Mouse (Mus musculus): ENCODE measurements around the gene Tmem41a. TPM values are rescaled to one million over a fixed set of nuclear protein-coding genes. Genes with fewer than 3 reads are reported as not detected.
A peak's percentile ranks its signal among the peaks of the same experiment; 100 is the strongest.
"Not testable (repeated sequence)": the region's sequence is repeated elsewhere in the genome, so short reads cannot be mapped to it uniquely, and the experiment has no call there.

Gene Tmem41a
- 10.8 and 14.3 TPM in 2 replicates for polyA plus RNA-seq (2011; ENCODE audit: insufficient read depth, insufficient read length, low read depth, missing spikeins)

- TF ChIP-seq POLR2A (IDR thresholded peaks at IDR 0.05; ENCODE audit: insufficient read depth, low read length), result peak; percentile 79
- no peak for TF ChIP-seq EP300 (IDR thresholded peaks at IDR 0.05; ENCODE audit: insufficient read depth, low read depth, low read length)
- H3K4me3 ChIP-seq (ENCODE audit: low read depth, low read length), result peak within 1 kb of the TSS; percentile 83
- H3K27ac ChIP-seq (ENCODE audit: insufficient read depth, low read length), result no peak within 1 kb of the TSS
- H3K27me3 ChIP-seq (ENCODE audit: control insufficient read depth, insufficient read depth, low read length, poor library complexity, severe bottlenecking), result no peaks in the 10 kb centered on the region
- H3K36me3 ChIP-seq (ENCODE audit: control insufficient read depth, insufficient read depth, low read length, poor library complexity, severe bottlenecking), result no peaks in the 10 kb centered on the region
- H3K4me1 ChIP-seq (ENCODE audit: control insufficient read depth, insufficient read depth, low read length), result no peaks in the 10 kb centered on the region
- no peaks in the 10 kb centered on the region for H3K9me3 ChIP-seq (replicated peaks; ENCODE audit: control insufficient read depth, insufficient read depth, low read length, poor library complexity, severe bottlenecking)
- peak within 1 kb of the TSS; percentile 41 for H3K9ac ChIP-seq (ENCODE audit: low read depth, poor library complexity, severe bottlenecking)
These were observed at the start of gene Tmem41a for GRCm38 (mm10) chr16:21946761-21947715. TSS of gene Tmem41a (minus strand) at chr16:21947552.

GRCm38 (mm10) chr16:21996402-21996801 is 49.0 kb upstream of the Tmem41a start:
- no peak for TF ChIP-seq POLR2A (IDR thresholded peaks at IDR 0.05; ENCODE audit: insufficient read depth, low read length)
- peaks cover 10% of the 10 kb centered on the region for H3K4me1 ChIP-seq (ENCODE audit: control insufficient read depth, insufficient read depth, low read length)
- no peaks in the 10 kb centered on the region for H3K9me3 ChIP-seq (replicated peaks; ENCODE audit: control insufficient read depth, insufficient read depth, low read length, poor library complexity, severe bottlenecking)
- no peaks in the 10 kb centered on the region for H3K27me3 ChIP-seq (ENCODE audit: control insufficient read depth, insufficient read depth, low read length, poor library complexity, severe bottlenecking)
- no peak overlapping the region for H3K9ac ChIP-seq (ENCODE audit: low read depth, poor library complexity, severe bottlenecking)
- no peaks in the 10 kb centered on the region for H3K36me3 ChIP-seq (ENCODE audit: control insufficient read depth, insufficient read depth, low read length, poor library complexity, severe bottlenecking)
- H3K4me3 ChIP-seq (ENCODE audit: low read depth, low read length), result no peak overlapping the region
- peak overlapping the region; percentile 81 for H3K27ac ChIP-seq (ENCODE audit: insufficient read depth, low read length)

- Histone ChIP-seq H3K9me3 (replicated peaks; ENCODE audit: control insufficient read depth, insufficient read depth, low read length, poor library complexity, severe bottlenecking) (no peaks in the 10 kb centered on the region), H3K27ac (ENCODE audit: insufficient read depth, low read length) (peak within 1 kb of the TSS; percentile 81), H3K36me3 (ENCODE audit: control insufficient read depth, insufficient read depth, low read length, poor library complexity, severe bottlenecking) (no peaks in the 10 kb centered on the region), H3K4me1 (ENCODE audit: control insufficient read depth, insufficient read depth, low read length) (peaks cover 10% of the 10 kb centered on the region), H3K9ac (ENCODE audit: low read depth, poor library complexity, severe bottlenecking) (peak within 1 kb of the TSS; percentile 42), H3K27me3 (ENCODE audit: control insufficient read depth, insufficient read depth, low read length, poor library complexity, severe bottlenecking) (no peaks in the 10 kb centered on the region), H3K4me3 (ENCODE audit: low read depth, low read length) (peak within 1 kb of the TSS; percentile 78)
- TF ChIP-seq CTCF (IDR thresholded peaks at IDR 0.05; ENCODE audit: low read depth, low read length) (no peak), POLR2A (IDR thresholded peaks at IDR 0.05; ENCODE audit: insufficient read depth, low read length) (peak; percentile 52), EP300 (IDR thresholded peaks at IDR 0.05; ENCODE audit: insufficient read depth, low read depth, low read length) (peak; percentile 88)
These were observed 48.0 kb upstream of the Tmem41a start, which contains the start of gene Liph for GRCm38 (mm10) chr16:21995304-21995703. TSS of gene Liph (minus strand) at chr16:21995663.

GRCm38 (mm10) chr16:21991774-21992173 is 44.4 kb upstream of the Tmem41a start:
- Histone ChIP-seq H3K27me3 (ENCODE audit: control insufficient read depth, insufficient read depth, low read length, poor library complexity, severe bottlenecking) (no peaks in the 10 kb centered on the region), H3K4me3 (ENCODE audit: low read depth, low read length) (no peak overlapping the region), H3K36me3 (ENCODE audit: control insufficient read depth, insufficient read depth, low read length, poor library complexity, severe bottlenecking) (no peaks in the 10 kb centered on the region), H3K27ac (ENCODE audit: insufficient read depth, low read length) (no peak overlapping the region), H3K4me1 (ENCODE audit: control insufficient read depth, insufficient read depth, low read length) (peaks cover 3% of the 10 kb centered on the region), H3K9ac (ENCODE audit: low read depth, poor library complexity, severe bottlenecking) (no peak overlapping the region), H3K9me3 (replicated peaks; ENCODE audit: control insufficient read depth, insufficient read depth, low read length, poor library complexity, severe bottlenecking) (no peaks in the 10 kb centered on the region)
- no peak for TF ChIP-seq POLR2A (IDR thresholded peaks at IDR 0.05; ENCODE audit: insufficient read depth, low read length)
- no peak for TF ChIP-seq EP300 (IDR thresholded peaks at IDR 0.05; ENCODE audit: insufficient read depth, low read depth, low read length)
- no peak for TF ChIP-seq CTCF (IDR thresholded peaks at IDR 0.05; ENCODE audit: low read depth, low read length)

DNA sequence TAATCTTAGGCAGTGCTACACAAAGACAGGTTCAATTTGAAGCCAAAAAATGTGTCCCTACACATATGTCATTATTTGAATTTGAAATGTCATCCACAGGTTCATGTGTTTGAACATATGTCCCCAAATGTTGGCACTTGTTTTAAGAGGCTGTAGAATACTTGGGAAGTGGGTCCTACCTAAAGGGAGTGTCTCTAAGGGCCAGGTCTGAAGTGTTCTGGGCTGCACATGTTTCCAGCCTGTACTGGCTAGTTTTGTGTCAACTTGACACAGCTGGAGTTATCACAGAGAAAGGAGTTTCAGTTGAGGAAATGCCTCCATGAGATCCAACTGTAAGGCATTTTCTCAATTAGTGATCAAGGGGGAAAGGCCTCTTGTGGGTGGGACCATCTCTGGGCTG is 43.5 kb upstream of the Tmem41a start:
- not testable (repeated sequence) for H3K27me3 ChIP-seq (ENCODE audit: control insufficient read depth, insufficient read depth, low read length, poor library complexity, severe bottlenecking); H3K27ac ChIP-seq (ENCODE audit: insufficient read depth, low read length); H3K4me3 ChIP-seq (ENCODE audit: low read depth, low read length); H3K36me3 ChIP-seq (ENCODE audit: control insufficient read depth, insufficient read depth, low read length, poor library complexity, severe bottlenecking); H3K4me1 ChIP-seq (ENCODE audit: control insufficient read depth, insufficient read depth, low read length); H3K9ac ChIP-seq (ENCODE audit: low read depth, poor library complexity, severe bottlenecking); H3K9me3 ChIP-seq (replicated peaks; ENCODE audit: control insufficient read depth, insufficient read depth, low read length, poor library complexity, severe bottlenecking)

DNA sequence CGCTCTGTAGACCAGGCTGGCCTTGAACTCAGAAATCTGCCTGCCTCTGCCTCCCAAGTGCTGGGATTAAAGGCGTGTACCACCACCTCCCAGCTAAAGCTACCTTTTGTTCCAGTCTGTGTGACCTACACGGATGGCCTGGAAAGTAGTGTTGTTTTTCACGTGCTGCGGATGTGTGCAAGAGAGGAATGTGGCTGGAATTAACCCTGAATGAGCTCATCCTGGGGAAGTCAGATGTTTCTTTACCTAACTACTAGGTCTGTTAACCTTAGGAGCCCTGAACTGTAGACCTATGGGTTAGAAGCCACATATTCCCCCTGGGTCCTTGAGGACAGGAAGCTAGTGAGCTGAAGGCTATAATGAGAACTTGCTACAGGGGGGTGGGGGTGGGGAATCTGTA is 40.6 kb upstream of the Tmem41a start:
- Histone ChIP-seq H3K27me3 (ENCODE audit: control insufficient read depth, insufficient read depth, low read length, poor library complexity, severe bottlenecking) (no peaks in the 10 kb centered on the region), H3K27ac (ENCODE audit: insufficient read depth, low read length) (peak overlapping the region; percentile 15; the same call in 1 of the 2 replicates), H3K4me1 (ENCODE audit: control insufficient read depth, insufficient read depth, low read length) (no peaks in the 10 kb centered on the region), H3K4me3 (ENCODE audit: low read depth, low read length) (no peak overlapping the region), H3K36me3 (ENCODE audit: control insufficient read depth, insufficient read depth, low read length, poor library complexity, severe bottlenecking) (no peaks in the 10 kb centered on the region), H3K9ac (ENCODE audit: low read depth, poor library complexity, severe bottlenecking) (no peak overlapping the region), H3K9me3 (replicated peaks; ENCODE audit: control insufficient read depth, insufficient read depth, low read length, poor library complexity, severe bottlenecking) (peaks cover 3% of the 10 kb centered on the region)
- TF ChIP-seq EP300 (IDR thresholded peaks at IDR 0.05; ENCODE audit: insufficient read depth, low read depth, low read length) (no peak), CTCF (IDR thresholded peaks at IDR 0.05; ENCODE audit: low read depth, low read length) (no peak), POLR2A (IDR thresholded peaks at IDR 0.05; ENCODE audit: insufficient read depth, low read length) (no peak)
